Mouse (Mus musculus): ENCODE measurements around the gene Ostm1.

DNA sequence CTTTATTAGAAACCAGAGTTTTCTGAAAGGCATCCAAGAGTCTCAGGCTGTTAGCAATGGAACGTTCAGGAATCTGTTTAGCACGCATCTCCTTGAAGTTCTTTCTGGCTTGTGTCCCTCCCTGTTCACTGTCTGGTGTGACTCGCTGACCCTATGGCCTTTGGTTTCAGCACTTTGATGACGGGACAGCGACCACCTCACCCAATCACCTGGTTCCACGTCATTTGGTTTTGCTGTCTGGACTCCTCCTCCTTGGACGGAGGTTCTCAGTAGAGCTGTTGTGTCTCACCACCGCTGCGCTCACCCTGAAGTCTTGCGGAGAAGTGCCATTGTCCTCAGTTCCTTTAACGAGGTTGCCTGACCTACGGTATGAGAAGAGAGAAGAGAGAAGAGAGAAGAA is 21.4 kb upstream of the Ostm1 start:
- no peak for TF ChIP-seq POLR2A (IDR thresholded peaks at IDR 0.05; ENCODE audit: borderline replicate concordance, insufficient read depth, low read length)
- TF ChIP-seq CTCF (IDR thresholded peaks at IDR 0.05; ENCODE audit: borderline replicate concordance, insufficient read depth, low read depth, low read length), result no peak

Data from cerebellum, adult 2 months (tissue).